In the genomic region with DNA sequence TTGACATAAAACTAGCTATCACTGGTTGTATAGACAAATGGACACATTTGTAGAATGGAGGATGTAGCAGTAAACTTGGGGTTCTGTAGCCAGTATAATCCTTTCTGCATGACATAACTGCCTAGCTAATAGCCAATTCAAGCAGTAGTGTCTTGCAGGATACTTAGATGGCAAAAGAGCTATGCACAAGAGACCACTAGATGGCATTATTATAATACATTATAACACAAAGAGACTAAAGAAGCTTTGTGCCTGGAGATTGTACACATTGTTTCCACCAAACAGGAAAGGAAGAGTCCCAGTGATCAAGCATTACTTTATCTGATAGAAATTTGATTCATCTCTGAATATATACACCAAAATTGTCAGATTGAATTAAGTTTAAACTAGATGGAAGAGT, we compare ENCODE assay signal across 12 mouse cellular contexts. TPM values are rescaled to one million over a fixed set of nuclear protein-coding genes. Genes with fewer than 3 reads are reported as not detected.
DNase-seq lines count a peak whose midpoint lies in the region; ATAC-seq and TF ChIP-seq lines count a peak whose summit lies in the region.
"Had no signal": no experiment of that assay in that cellular context is flagged by ENCODE, and none has a peak within 500 bp of the region (broad histone marks: within the 10 kb centered on the region; RNA-seq: fewer than 3 reads in every experiment).

No protein-coding gene starts in this region.

- H3K27ac ChIP-seq in embryonic facial prominence, embryonic 14.5 days (replicated peaks; ENCODE audit: low read depth, low read length), result no peak overlapping the region
- no peak overlapping the region for H3K27ac ChIP-seq in embryonic facial prominence, embryonic 10.5 days (replicated peaks)
- H3K27ac ChIP-seq in liver, postnatal 0 days (ENCODE audit: low read depth), result no peak overlapping the region
- H3K27ac ChIP-seq in liver, embryonic 12.5 days, result no peak overlapping the region
- no peak overlapping the region for H3K27ac ChIP-seq in neural tube, embryonic 15.5 days (replicated peaks)
- no peak overlapping the region for H3K27ac ChIP-seq in kidney, embryonic 16.5 days (ENCODE audit: low read length)
- H3K27ac ChIP-seq: lung, embryonic 15.5 days; stomach, embryonic 15.5 days had no signal

- no peaks in the 10 kb centered on the region for H3K36me3 ChIP-seq in embryonic facial prominence, embryonic 14.5 days (ENCODE audit: control insufficient read depth, insufficient read depth, low read length)
- no peaks in the 10 kb centered on the region for H3K36me3 ChIP-seq in embryonic facial prominence, embryonic 10.5 days (replicated peaks)
- no peaks in the 10 kb centered on the region for H3K36me3 ChIP-seq in liver, postnatal 0 days (replicated peaks; ENCODE audit: insufficient read depth, low read length)
- no peaks in the 10 kb centered on the region for H3K36me3 ChIP-seq in liver, embryonic 12.5 days
- H3K36me3 ChIP-seq in neural tube, embryonic 15.5 days, result no peaks in the 10 kb centered on the region
- H3K36me3 ChIP-seq in kidney, embryonic 16.5 days (ENCODE audit: insufficient read depth, low read length), result no peaks in the 10 kb centered on the region
- H3K36me3 ChIP-seq: lung, embryonic 15.5 days; stomach, embryonic 15.5 days had no signal

- no peaks in the 10 kb centered on the region for H3K9me3 ChIP-seq in embryonic facial prominence, embryonic 14.5 days (ENCODE audit: control insufficient read depth, low read length)
- no peaks in the 10 kb centered on the region for H3K9me3 ChIP-seq in embryonic facial prominence, embryonic 10.5 days
- no peaks in the 10 kb centered on the region for H3K9me3 ChIP-seq in liver, postnatal 0 days (ENCODE audit: low read length)
- H3K9me3 ChIP-seq in liver, embryonic 12.5 days (replicated peaks), result no peaks in the 10 kb centered on the region
- H3K9me3 ChIP-seq in neural tube, embryonic 15.5 days (replicated peaks), result no peaks in the 10 kb centered on the region
- no peaks in the 10 kb centered on the region for H3K9me3 ChIP-seq in kidney, embryonic 16.5 days (ENCODE audit: low read length)
- H3K9me3 ChIP-seq: lung, embryonic 15.5 days; stomach, embryonic 15.5 days had no signal

- H3K4me2 ChIP-seq in embryonic facial prominence, embryonic 14.5 days (ENCODE audit: low read depth, low read length), result no peak overlapping the region
- H3K4me2 ChIP-seq in liver, postnatal 0 days (ENCODE audit: low read depth, low read length), result no peak overlapping the region
- H3K4me2 ChIP-seq in liver, embryonic 12.5 days, result no peak overlapping the region
- no peak overlapping the region for H3K4me2 ChIP-seq in neural tube, embryonic 15.5 days
- no peak overlapping the region for H3K4me2 ChIP-seq in kidney, embryonic 16.5 days (replicated peaks; ENCODE audit: low read depth, low read length)
- H3K4me2 ChIP-seq: lung, embryonic 15.5 days; stomach, embryonic 15.5 days had no signal

- CTCF ChIA-PET in Patski (lab: Charles Lee), result interaction anchor here (0.7 to 2.1 kb wide), 7 partner anchors 9 to 1230 kb away, joined by 3 to 13 read pairs (median 5); no protein-coding TSS in a partner anchor

- POLR2A ChIA-PET in Patski (lab: Charles Lee), result interaction anchor here (0.9 kb wide), 1 partner anchor 1230 kb away, joined by 3 read pairs; no protein-coding TSS in a partner anchor

- DNase-seq in embryonic facial prominence, embryonic 14.5 days (ENCODE audit: low spot score), result peak; percentile 34
- DNase-seq in embryonic facial prominence, embryonic 10.5 days (ENCODE audit: low spot score), result no peak
- DNase-seq in liver, postnatal 0 days, result no peak
- no peak for DNase-seq in Patski (ENCODE audit: low read depth, low spot score)
- no peak for DNase-seq in spleen, postnatal 10 days (ENCODE audit: low spot score in 2 of 2)
- DNase-seq: adrenal gland, postnatal 36 days; heart, postnatal 36 days had no signal

- peak; percentile 40 for TF ChIP-seq CTCF in liver, postnatal 0 days (IDR thresholded peaks at IDR 0.05; ENCODE audit: low read depth)
- peak; percentile 53 for TF ChIP-seq CTCF in Patski (IDR thresholded peaks at IDR 0.05)

- no peak overlapping the region for H3K4me3 ChIP-seq in embryonic facial prominence, embryonic 14.5 days (ENCODE audit: low read depth, low read length)
- no peak overlapping the region for H3K4me3 ChIP-seq in embryonic facial prominence, embryonic 10.5 days
- no peak overlapping the region for H3K4me3 ChIP-seq in liver, postnatal 0 days (ENCODE audit: low read depth, low read length)
- H3K4me3 ChIP-seq in liver, embryonic 12.5 days, result no peak overlapping the region
- H3K4me3 ChIP-seq in neural tube, embryonic 15.5 days (replicated peaks), result no peak overlapping the region
- H3K4me3 ChIP-seq in kidney, embryonic 16.5 days (ENCODE audit: low read length), result no peak overlapping the region
- H3K4me3 ChIP-seq: lung, embryonic 15.5 days; stomach, embryonic 15.5 days had no signal

- H3K27me3 ChIP-seq in embryonic facial prominence, embryonic 14.5 days (replicated peaks; ENCODE audit: control insufficient read depth, insufficient read depth, low read length), result no peaks in the 10 kb centered on the region
- H3K27me3 ChIP-seq in embryonic facial prominence, embryonic 10.5 days (replicated peaks; ENCODE audit: low read depth, poor library complexity, severe bottlenecking), result no peaks in the 10 kb centered on the region
- H3K27me3 ChIP-seq in liver, postnatal 0 days (ENCODE audit: insufficient read depth, low read length), result no peaks in the 10 kb centered on the region
- H3K27me3 ChIP-seq in liver, embryonic 12.5 days (replicated peaks), result no peaks in the 10 kb centered on the region; the same call in 1 of the 2 replicates
- peaks cover 10% of the 10 kb centered on the region for H3K27me3 ChIP-seq in Patski
- H3K27me3 ChIP-seq in neural tube, embryonic 15.5 days (replicated peaks), result no peaks in the 10 kb centered on the region
- H3K27me3 ChIP-seq in kidney, embryonic 16.5 days (ENCODE audit: insufficient read depth, low read length), result no peaks in the 10 kb centered on the region
- H3K27me3 ChIP-seq: stomach, embryonic 15.5 days had no signal

- no peak for ATAC-seq in embryonic facial prominence, embryonic 14.5 days (ENCODE audit: low read depth)
- no peak for ATAC-seq in liver, postnatal 0 days
- no peak for ATAC-seq in liver, embryonic 12.5 days
- ATAC-seq in Patski, result peak; percentile 73
- ATAC-seq in neural tube, embryonic 15.5 days (ENCODE audit: low FRiP score), result peak; percentile 37; the same call in 1 of the 2 replicates
- no peak for ATAC-seq in kidney, embryonic 16.5 days (ENCODE audit: low FRiP score, low TSS enrichment)

- no peak for TF ChIP-seq EP300 in liver, postnatal 0 days (IDR thresholded peaks at IDR 0.05; ENCODE audit: low read depth)

- no peak overlapping the region for H3K9ac ChIP-seq in embryonic facial prominence, embryonic 14.5 days (ENCODE audit: low read depth, low read length)
- no peak overlapping the region for H3K9ac ChIP-seq in liver, postnatal 0 days (replicated peaks)
- no peak overlapping the region for H3K9ac ChIP-seq in liver, embryonic 12.5 days
- no peak overlapping the region for H3K9ac ChIP-seq in neural tube, embryonic 15.5 days (replicated peaks)
- no peak overlapping the region for H3K9ac ChIP-seq in kidney, embryonic 16.5 days (replicated peaks; ENCODE audit: low read length)
- H3K9ac ChIP-seq: lung, embryonic 15.5 days; stomach, embryonic 15.5 days had no signal

- no peaks in the 10 kb centered on the region for H3K4me1 ChIP-seq in embryonic facial prominence, embryonic 14.5 days (ENCODE audit: control insufficient read depth, insufficient read depth, low read length)
- no peaks in the 10 kb centered on the region for H3K4me1 ChIP-seq in embryonic facial prominence, embryonic 10.5 days
- H3K4me1 ChIP-seq in liver, postnatal 0 days (ENCODE audit: insufficient read depth), result no peaks in the 10 kb centered on the region
- peaks cover 1% of the 10 kb centered on the region for H3K4me1 ChIP-seq in liver, embryonic 12.5 days
- no peaks in the 10 kb centered on the region for H3K4me1 ChIP-seq in neural tube, embryonic 15.5 days
- no peaks in the 10 kb centered on the region for H3K4me1 ChIP-seq in kidney, embryonic 16.5 days (ENCODE audit: insufficient read depth, low read length)
- H3K4me1 ChIP-seq: lung, embryonic 15.5 days; stomach, embryonic 15.5 days had no signal

- in situ Hi-C loops in Patski (cut with MboI; ENCODE audit: low pct_unique_long_range_greater_than_20kb), result loop anchor here (25.0 kb wide), 1 partner anchor 1221 kb away; a partner anchor contains a TSS

RNA-seq across cellular contexts. Expression of a gene that starts 5.8 kb away (rescaled TPM):
- polyA plus RNA-seq in embryonic facial prominence, embryonic 14.5 days (2014; fragmentation: Nextera tagmentation; extraction: Ambion mirVana), result 333 and 347 TPM in 2 replicates
- polyA plus RNA-seq in embryonic facial prominence, embryonic 10.5 days (2016; fragmentation: Nextera tagmentation; extraction: Ambion mirVana), result 329 and 340 TPM in 2 replicates
- polyA plus RNA-seq in liver, postnatal 0 days (2015; fragmentation: Nextera tagmentation; extraction: Ambion mirVana), result 405 and 416 TPM in 2 replicates
- 330 and 351 TPM in 2 replicates for polyA plus RNA-seq in liver, embryonic 12.5 days (2016; fragmentation: Nextera tagmentation; extraction: Ambion mirVana)
- polyA plus RNA-seq in Patski (2021), result 223 TPM
- polyA plus RNA-seq in neural tube, embryonic 15.5 days (2015; fragmentation: Nextera tagmentation; extraction: Ambion mirVana), result 189 and 232 TPM in 2 replicates
- 378 and 386 TPM in 2 replicates for polyA plus RNA-seq in kidney, embryonic 16.5 days (2015; fragmentation: Nextera tagmentation; extraction: Ambion mirVana)

RNA-seq across cellular contexts. Expression of a gene that starts 29.3 kb away (rescaled TPM):
- polyA plus RNA-seq in embryonic facial prominence, embryonic 14.5 days (2014; fragmentation: Nextera tagmentation; extraction: Ambion mirVana), result 21.2 and 24.1 TPM in 2 replicates
- 13.7 and 14.8 TPM in 2 replicates for polyA plus RNA-seq in embryonic facial prominence, embryonic 10.5 days (2016; fragmentation: Nextera tagmentation; extraction: Ambion mirVana)
- polyA plus RNA-seq in liver, postnatal 0 days (2015; fragmentation: Nextera tagmentation; extraction: Ambion mirVana), result 0.45 and 0.58 TPM in 2 replicates
- polyA plus RNA-seq in liver, embryonic 12.5 days (2016; fragmentation: Nextera tagmentation; extraction: Ambion mirVana), result 1.9 and 2.0 TPM in 2 replicates
- not detected for polyA plus RNA-seq in Patski (2021)
- 10.0 and 10.8 TPM in 2 replicates for polyA plus RNA-seq in neural tube, embryonic 15.5 days (2015; fragmentation: Nextera tagmentation; extraction: Ambion mirVana)
- polyA plus RNA-seq in kidney, embryonic 16.5 days (2015; fragmentation: Nextera tagmentation; extraction: Ambion mirVana), result 10.4 and 10.5 TPM in 2 replicates

Comparison
In these comparisons a context has a peak if more than half of its experiments do, and no peak if none do; other contexts are left out.
1. ATAC-seq: peak in Patski (single experiment) and neural tube, embryonic 15.5 days (single experiment); none in embryonic facial prominence, embryonic 14.5 days (single experiment), liver, postnatal 0 days (single experiment), liver, embryonic 12.5 days (single experiment) and kidney, embryonic 16.5 days (single experiment).